Mouse (Mus musculus) MEL (cell line): Measurements from ENCODE around the gene Tekt5.

ENCODE experiments used
- CTCF ChIP-seq, 3 experiments: IDR thresholded peaks in 2 of 3; conservative IDR thresholded peaks in 1 of 3; 2 replicates each; pipeline ENCODE4 v1.5.1; 2011 to 2012; ENCODE audit warnings: low read length in 3 of 3, low read depth in 2 of 3, mild to moderate bottlenecking in 2 of 3, improper control_type of control experiment in 1 of 3, inconsistent platforms in 1 of 3, mixed read lengths in 1 of 3, moderate library complexity in 1 of 3; ENCODE audit not compliant: control insufficient read depth in 1 of 3, insufficient read depth in 1 of 3, poor library complexity in 1 of 3, severe bottlenecking in 1 of 3
- EP300 ChIP-seq, 2 experiments: IDR thresholded peaks; 2 replicates each; pipeline ENCODE4 v1.6.1; 2011; ENCODE audit warnings: improper control_type of control experiment in 2 of 2, low read length in 2 of 2, low read depth in 1 of 2, mild to moderate bottlenecking in 1 of 2
- HCFC1 ChIP-seq: IDR thresholded peaks from 2 replicates; pipeline ENCODE4 v1.6.1; 2012; ENCODE audit warnings: low read depth, mild to moderate bottlenecking, inconsistent platforms, low read length, improper control_type of control experiment, moderate library complexity
- MAFK ChIP-seq: IDR thresholded peaks from 2 replicates; pipeline ENCODE4 v1.6.1; 2011; ENCODE audit warnings: low read depth, mild to moderate bottlenecking, low read length, improper control_type of control experiment, borderline replicate concordance
- POLR2A ChIP-seq, 2 experiments: IDR thresholded peaks; 2 replicates each; pipeline ENCODE4 v1.6.1; 2011 to 2012; ENCODE audit warnings: low read length in 2 of 2, mild to moderate bottlenecking in 2 of 2, control low read depth in 1 of 2, improper control_type of control experiment in 1 of 2, low read depth in 1 of 2, moderate library complexity in 1 of 2; ENCODE audit not compliant: control insufficient read depth in 1 of 2, insufficient read depth in 1 of 2, poor library complexity in 1 of 2
- TAL1 ChIP-seq: IDR thresholded peaks from 2 replicates; pipeline ENCODE4 v1.6.1; 2012; ENCODE audit warnings: mild to moderate bottlenecking, inconsistent platforms, low read length, moderate library complexity, mixed read lengths
- UBTF ChIP-seq: IDR thresholded peaks from 2 replicates; pipeline ENCODE4 v1.6.1; 2012; ENCODE audit warnings: low read depth, mild to moderate bottlenecking, inconsistent platforms, low read length, improper control_type of control experiment, moderate library complexity, borderline replicate concordance; ENCODE audit not compliant: insufficient read depth
- USF1 ChIP-seq: IDR thresholded peaks from 2 replicates; pipeline ENCODE4 v1.6.1; 2014; ENCODE audit warnings: low read depth, mild to moderate bottlenecking, inconsistent platforms, low read length, improper control_type of control experiment, moderate library complexity
- ZC3H11A ChIP-seq: IDR thresholded peaks from 2 replicates; pipeline ENCODE4 v1.6.1; 2012; ENCODE audit warnings: low read depth, mild to moderate bottlenecking, inconsistent platforms, low read length, improper control_type of control experiment

GRCm38 (mm10) chr16:10358010-10358934, 37.0 kb downstream of the Tekt5 start:
- TF ChIP-seq POLR2A (IDR thresholded peaks at IDR 0.05; ENCODE audit: control insufficient read depth in 1 of 2, insufficient read depth in 1 of 2, low read depth in 1 of 2, low read length in 2 of 2, poor library complexity in 1 of 2) (no peak), UBTF (no peak), USF1 (no peak), CTCF (IDR thresholded peaks at IDR 0.05 in 2 of 3, conservative IDR thresholded peaks at IDR 0.05 in 1 of 3; ENCODE audit: control insufficient read depth in 1 of 3, insufficient read depth in 1 of 3, low read depth in 2 of 3, low read length in 3 of 3, poor library complexity in 1 of 3, severe bottlenecking in 1 of 3) (no peak), TAL1 (no peak), MAFK (no peak), EP300 (IDR thresholded peaks at IDR 0.05; ENCODE audit: low read depth in 1 of 2, low read length in 2 of 2) (no peak), HCFC1 (no peak), ZC3H11A (no peak)
